Mouse (Mus musculus) lung, postnatal 0 days (tissue): ENCODE results near the gene Ccndbp1. TPM values are rescaled to one million over a fixed set of nuclear protein-coding genes. Genes with fewer than 3 reads are reported as not detected.

ENCODE experiments used
- ATAC-seq: fragments of 200-750 bp; cut with Nextera tagmentation; 2 replicates; pipeline ENCODE4 v1.8.0; 2017; ENCODE audit warnings: moderate library complexity
- DNase-seq: peaks from one replicate; pipeline ENCODE4 v3.0.0-alpha.2; 2016; ENCODE audit warnings: low spot score
- H3K27ac ChIP-seq: fragments of 300-500 bp; sonication (generic); 2 replicates; pipeline ENCODE4 v1.5.1; 2014; ENCODE audit warnings: antibody characterized with exemption, mild to moderate bottlenecking, low read length, mixed read lengths
- H3K27me3 ChIP-seq: fragments of 300-500 bp; sonication (generic); replicated peaks from 2 replicates; pipeline ENCODE4 v1.6.1; 2014; ENCODE audit warnings: low read length, mixed read lengths; ENCODE audit not compliant: insufficient read depth
- H3K36me3 ChIP-seq: fragments of 300-500 bp; sonication (generic); 2 replicates; pipeline ENCODE4 v1.6.1; 2014; ENCODE audit warnings: low read length, mixed read lengths; ENCODE audit not compliant: insufficient read depth
- H3K4me1 ChIP-seq: fragments of 300-500 bp; sonication (generic); 2 replicates; pipeline ENCODE4 v1.6.1; 2014; ENCODE audit warnings: antibody characterized with exemption, low read depth, low read length, mixed read lengths; ENCODE audit not compliant: insufficient read depth
- H3K4me2 ChIP-seq: fragments of 300-500 bp; sonication (generic); replicated peaks from 2 replicates; pipeline ENCODE4 v1.6.1; 2014; ENCODE audit warnings: low read depth, mild to moderate bottlenecking, low read length, moderate library complexity, mixed read lengths
- H3K4me3 ChIP-seq: fragments of 300-500 bp; sonication (generic); 2 replicates; pipeline ENCODE4 v1.5.1; 2014; ENCODE audit warnings: low read depth, low read length
- H3K9ac ChIP-seq: fragments of 300-500 bp; sonication (generic); replicated peaks from 2 replicates; pipeline ENCODE4 v1.6.1; 2014; ENCODE audit warnings: low read depth, mild to moderate bottlenecking
- H3K9me3 ChIP-seq: fragments of 300-500 bp; sonication (generic); 2 replicates; pipeline ENCODE4 v1.6.1; 2016; ENCODE audit warnings: low read length, mixed read lengths
- CTCF ChIP-seq: IDR thresholded peaks from 2 replicates; pipeline ENCODE4 v1.5.1; 2016; ENCODE audit warnings: antibody characterized with exemption, mild to moderate bottlenecking
- EP300 ChIP-seq: IDR thresholded peaks from 2 replicates; pipeline ENCODE4 v1.6.1; 2016; ENCODE audit warnings: antibody characterized with exemption, mild to moderate bottlenecking, control low read depth
- whole genome bisulfite sequencing: fragments of 180-500 bp; shearing (Covaris S2); extraction: QIAGEN DNeasy Blood & Tissue Kit; methylation state at CpG from one replicate; pipeline ENCODE4 v1.1.7; 2014; 5-methylcytosine and 5-hydroxymethylcytosine counted together
- polyA plus RNA-seq: library from polyadenylated mRNA; unstranded; fragments of >200 nt; fragmentation: Nextera tagmentation; extraction: Ambion mirVana; gene quantifications from 2 replicates; pipeline ENCODE4 v1.2.1, GENCODE M21; 2015

Gene Ccndbp1
- polyA plus RNA-seq, 1 experiment from 2014 or later = 56.8 TPM

- Histone ChIP-seq H3K9ac (peak within 1 kb of the TSS; percentile 84), H3K4me1 (no peaks in the 10 kb centered on the region), H3K4me3 (peak within 1 kb of the TSS; percentile 68), H3K9me3 (no peaks in the 10 kb centered on the region), H3K27ac (peak within 1 kb of the TSS; percentile 93), H3K4me2 (peak within 1 kb of the TSS; percentile 83), H3K27me3 (no peaks in the 10 kb centered on the region), H3K36me3 (no peaks in the 10 kb centered on the region)
- DNase-seq = peak; percentile 73
- ATAC-seq = peak; percentile 80
- 2% methylated on average over 63 of the region's 71 CpGs for WGBS
- TF ChIP-seq EP300 (no peak), CTCF (peak; percentile 69)
Observed at GRCm38 (mm10) chr2:120976990-120977925, 30.9 kb upstream of the Ccndbp1 start, which contains the start of gene Tmem62. TSS of gene Tmem62 (plus strand) at chr2:120977017.

GRCm38 (mm10) chr2:120977926-120978692 is 30.1 kb upstream of the Ccndbp1 start:
- Histone ChIP-seq H3K9me3 (no peaks in the 10 kb centered on the region), H3K4me3 (peak overlapping the region; percentile 68), H3K36me3 (no peaks in the 10 kb centered on the region), H3K4me2 (peak overlapping the region; percentile 83), H3K9ac (peak overlapping the region; percentile 84; the same call in 1 of the 2 replicates), H3K27ac (peak overlapping the region; percentile 93), H3K27me3 (no peaks in the 10 kb centered on the region), H3K4me1 (no peaks in the 10 kb centered on the region)
- WGBS = 74% methylated on average over 8 of the region's 8 CpGs
- ATAC-seq (no peak), DNase-seq (peak; percentile 46)
- TF ChIP-seq CTCF (no peak), EP300 (no peak)

GRCm38 (mm10) chr2:120978693-120979037 is 29.5 kb upstream of the Ccndbp1 start:
- Histone ChIP-seq H3K4me3 (no peak overlapping the region), H3K9ac (no peak overlapping the region), H3K4me1 (no peaks in the 10 kb centered on the region), H3K9me3 (no peaks in the 10 kb centered on the region), H3K36me3 (no peaks in the 10 kb centered on the region), H3K27ac (no peak overlapping the region), H3K4me2 (no peak overlapping the region), H3K27me3 (no peaks in the 10 kb centered on the region)
- no peak for ATAC-seq
- DNase-seq = peak; percentile 13
- WGBS = 41% methylated on average over 2 of the region's 2 CpGs
- peak; percentile 37 for TF ChIP-seq CTCF
- TF ChIP-seq EP300 = no peak

DNA sequence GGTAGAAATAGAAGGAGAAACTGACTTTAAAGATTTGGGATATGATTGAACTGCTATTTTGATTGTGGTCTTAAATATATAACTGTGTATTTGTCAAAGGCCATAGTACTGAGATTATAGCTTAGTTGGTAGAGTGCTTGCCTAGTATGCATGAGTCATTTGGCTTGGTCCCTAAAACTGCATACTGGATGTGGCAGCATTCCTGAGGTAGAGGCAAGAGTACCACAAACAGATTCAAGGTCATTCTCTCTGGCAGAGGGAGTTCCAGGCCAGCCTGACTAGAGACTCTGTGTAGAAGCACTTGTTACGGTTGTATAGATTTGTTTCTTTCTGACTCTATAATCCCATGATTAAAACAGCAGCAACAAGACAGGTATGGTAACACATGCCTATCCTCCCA is 28.4 kb upstream of the Ccndbp1 start:
- ATAC-seq = no peak
- 73% methylated on average over 1 of the region's 1 CpGs for WGBS
- no peak overlapping the region for H3K4me3 ChIP-seq

DNA sequence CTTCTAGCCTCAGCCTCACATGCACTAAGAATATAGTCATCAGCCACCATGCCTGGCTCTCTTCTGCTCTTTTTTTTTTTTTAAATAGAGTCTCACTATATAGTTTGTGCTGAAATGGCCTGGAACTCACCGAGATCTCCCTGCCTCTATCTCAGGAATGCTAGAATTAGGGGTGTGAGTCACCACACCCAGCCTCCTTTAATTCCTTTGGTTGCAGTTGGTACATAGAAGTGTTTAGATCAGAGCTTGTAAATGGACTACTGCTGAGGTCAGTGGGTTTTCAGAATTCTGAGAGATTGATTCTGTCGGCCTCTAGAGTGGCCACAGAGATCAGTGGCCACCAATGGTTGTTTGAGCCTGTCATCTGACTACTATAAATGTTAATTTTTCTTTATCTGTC is 27.3 kb upstream of the Ccndbp1 start:
- no peaks in the 10 kb centered on the region for H3K9me3 ChIP-seq
- H3K4me2 ChIP-seq = no peak overlapping the region
- H3K4me1 ChIP-seq = no peaks in the 10 kb centered on the region
- H3K9ac ChIP-seq = no peak overlapping the region
- no peaks in the 10 kb centered on the region for H3K27me3 ChIP-seq
- 40% methylated on average over 2 of the region's 2 CpGs for WGBS
- H3K36me3 ChIP-seq = no peaks in the 10 kb centered on the region
- peak overlapping the region; percentile 38; the same call in 1 of the 2 replicates for H3K27ac ChIP-seq
- no peak overlapping the region for H3K4me3 ChIP-seq
- TF ChIP-seq EP300 (peak; percentile 43), CTCF (no peak)
- ATAC-seq (peak; percentile 37; the same call in 1 of the 2 replicates), DNase-seq (peak; percentile 49)

More for the DNA sequence above, 28.4 kb upstream of the Ccndbp1 start:
- H3K9me3 ChIP-seq = no peaks in the 10 kb centered on the region
- H3K27me3 ChIP-seq = no peaks in the 10 kb centered on the region
- no peak for TF ChIP-seq CTCF
- peak; percentile 25; the same call in 1 of the 2 replicates for TF ChIP-seq EP300
- no peak overlapping the region for H3K4me2 ChIP-seq
- no peaks in the 10 kb centered on the region for H3K4me1 ChIP-seq
- peak; percentile 57 for DNase-seq
- H3K27ac ChIP-seq = peak overlapping the region; percentile 27; the same call in 1 of the 2 replicates
- H3K36me3 ChIP-seq = no peaks in the 10 kb centered on the region
- H3K9ac ChIP-seq = no peak overlapping the region

GRCm38 (mm10) chr2:120983611-120984010 is 24.6 kb upstream of the Ccndbp1 start:
- Histone ChIP-seq H3K9me3 (no peaks in the 10 kb centered on the region), H3K4me1 (no peaks in the 10 kb centered on the region)

More at GRCm38 (mm10) chr2:120983611-120984010, 24.6 kb upstream of the Ccndbp1 start:
- Histone ChIP-seq H3K27ac (no peak overlapping the region), H3K4me3 (no peak overlapping the region), H3K27me3 (no peaks in the 10 kb centered on the region), H3K36me3 (no peaks in the 10 kb centered on the region), H3K4me2 (no peak overlapping the region), H3K9ac (no peak overlapping the region)
- WGBS = 52% methylated on average over 2 of the region's 2 CpGs
- TF ChIP-seq CTCF = no peak
- TF ChIP-seq EP300 = no peak
- no peak for ATAC-seq
- DNase-seq = no peak
